Mouse (Mus musculus): Measurements from ENCODE around the gene Jmjd7.

The Jmjd7 gene

GRCm38 (mm10) chr2:120026984-120027949 is at the start of gene Jmjd7, which contains the start of gene Gm28042:
Jmjd7 (plus strand) TSS chr2:120027483.
Gm28042 (plus strand) TSS chr2:120027493.
- peak; percentile 79 for DNase-seq (ENCODE audit: low read depth, low spot score)

GRCm38 (mm10) chr2:119980343-119980986 is 46.8 kb upstream of the Jmjd7 start:
- DNase-seq (ENCODE audit: low read depth, low spot score), result no peak

GRCm38 (mm10) chr2:119981631-119982030 is 45.7 kb upstream of the Jmjd7 start:
- no peak for DNase-seq (ENCODE audit: low read depth, low spot score)

GRCm38 (mm10) chr2:119985871-119986270 is 41.4 kb upstream of the Jmjd7 start:
- no peak for DNase-seq (ENCODE audit: low read depth, low spot score)

GRCm38 (mm10) chr2:119986369-119986768 is 40.9 kb upstream of the Jmjd7 start:
- no peak for DNase-seq (ENCODE audit: low read depth, low spot score)

GRCm38 (mm10) chr2:119987441-119987840 is 39.8 kb upstream of the Jmjd7 start:
- no peak for DNase-seq (ENCODE audit: low read depth, low spot score)

- DNase-seq (ENCODE audit: low read depth, low spot score), result no peak
Observed at GRCm38 (mm10) chr2:119988952-119989351, 38.3 kb upstream of the Jmjd7 start.

GRCm38 (mm10) chr2:119990881-119991280 is 36.4 kb upstream of the Jmjd7 start:
- no peak for DNase-seq (ENCODE audit: low read depth, low spot score)

GRCm38 (mm10) chr2:119992349-119992748 is 34.9 kb upstream of the Jmjd7 start:
- DNase-seq (ENCODE audit: low read depth, low spot score), result no peak

GRCm38 (mm10) chr2:119993515-119993914 is 33.8 kb upstream of the Jmjd7 start:
- no peak for DNase-seq (ENCODE audit: low read depth, low spot score)

GRCm38 (mm10) chr2:119994839-119995238 is 32.4 kb upstream of the Jmjd7 start:
- DNase-seq (ENCODE audit: low read depth, low spot score), result no peak

GRCm38 (mm10) chr2:119995391-119996281 is 31.6 kb upstream of the Jmjd7 start:
- no peak for DNase-seq (ENCODE audit: low read depth, low spot score)

- DNase-seq (ENCODE audit: low read depth, low spot score), result no peak
Observed at GRCm38 (mm10) chr2:119997354-119997753, 29.9 kb upstream of the Jmjd7 start.

GRCm38 (mm10) chr2:119999731-120000130 is 27.6 kb upstream of the Jmjd7 start:
- no peak for DNase-seq (ENCODE audit: low read depth, low spot score)

GRCm38 (mm10) chr2:120000882-120001584 is 26.2 kb upstream of the Jmjd7 start:
- no peak for DNase-seq (ENCODE audit: low read depth, low spot score)

- no peak for DNase-seq (ENCODE audit: low read depth, low spot score)
Observed at GRCm38 (mm10) chr2:120001956-120002355, 25.3 kb upstream of the Jmjd7 start.

GRCm38 (mm10) chr2:120003970-120004369 is 23.3 kb upstream of the Jmjd7 start:
- no peak for DNase-seq (ENCODE audit: low read depth, low spot score)

- DNase-seq (ENCODE audit: low read depth, low spot score), result no peak
Observed at GRCm38 (mm10) chr2:120006696-120007095, 20.6 kb upstream of the Jmjd7 start.

- DNase-seq (ENCODE audit: low read depth, low spot score), result no peak
Observed at GRCm38 (mm10) chr2:120007680-120008210, 19.5 kb upstream of the Jmjd7 start.

GRCm38 (mm10) chr2:120008672-120009071 is 18.6 kb upstream of the Jmjd7 start:
- DNase-seq (ENCODE audit: low read depth, low spot score), result no peak

Data from embryo, embryonic 11.5 days (tissue).